Mouse (Mus musculus): ENCODE measurements around the gene Rnaseh1.

GRCm38 (mm10) chr12:28603494-28603893 lies 45.9 kb upstream of the Rnaseh1 start:
- TF ChIP-seq POLR2A (IDR thresholded peaks at IDR 0.05; ENCODE audit: control insufficient read depth, low read depth, low read length) = no peak
- no peak for TF ChIP-seq CTCF (IDR thresholded peaks at IDR 0.05; ENCODE audit: control insufficient read depth, insufficient read depth, insufficient replicate concordance, low read depth, low read length)
